Mouse (Mus musculus): Measurements from ENCODE around the gene Btbd2.

DNA sequence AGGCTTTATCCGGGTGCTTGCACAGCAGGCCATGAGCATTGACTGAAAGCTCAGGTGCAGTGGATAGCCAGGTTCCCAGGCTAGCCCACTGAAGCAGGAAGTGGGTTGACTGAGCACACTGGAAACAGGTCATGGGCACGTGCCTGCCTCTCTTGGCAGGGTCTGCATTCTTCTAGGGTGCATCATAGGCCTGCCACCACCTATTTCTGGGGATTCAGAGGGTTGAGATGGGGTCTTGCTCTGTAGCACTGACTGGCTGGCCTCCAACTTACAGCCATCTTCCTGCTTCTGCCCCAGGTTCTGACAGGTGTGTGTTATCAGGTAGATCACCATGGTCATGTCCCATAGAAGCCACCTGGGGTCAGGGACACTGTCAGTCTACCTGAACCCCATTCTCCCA lies 51.9 kb downstream of the Btbd2 start:
- TF ChIP-seq GATA1 (IDR thresholded peaks at IDR 0.05; ENCODE audit: borderline replicate concordance, low read length) (no peak), FLI1 (IDR thresholded peaks at IDR 0.05; ENCODE audit: low read length) (no peak)

Measured in megakaryocyte, embryonic 14.5 days (primary cell).